Mouse (Mus musculus) embryonic fibroblast, embryonic 13.5 days (primary cell): ENCODE data around the gene Scgb2a2.

Experiments used
- CTCF ChIP-seq: IDR thresholded peaks from 2 replicates; pipeline ENCODE4 v1.5.1; 2011; ENCODE audit warnings: mild to moderate bottlenecking, control low read depth, low read length, moderate library complexity, borderline replicate concordance; ENCODE audit not compliant: insufficient read depth
- POLR2A ChIP-seq: IDR thresholded peaks from 2 replicates; pipeline ENCODE4 v1.6.1; 2011; ENCODE audit warnings: low read depth, mild to moderate bottlenecking, control low read depth, low read length, moderate library complexity

GRCm38 (mm10) chr19:9847262-9847661 is at the start of gene Scgb2a2:
- TF ChIP-seq CTCF (no peak), POLR2A (no peak)
